Mouse (Mus musculus): Measurements from ENCODE around the gene Glp2r. TPM values are rescaled to one million over a fixed set of nuclear protein-coding genes. Genes with fewer than 3 reads are reported as not detected.

Glp2r gene
- total RNA-seq, 4 experiments from 2014 or later, result 1.7 to 2.2 (median 1.8) TPM

GRCm38 (mm10) chr11:67663437-67663836 lies 107.5 kb downstream of the Glp2r start:
- no peak for DNase-seq (ENCODE audit: low spot score in 2 of 2)

GRCm38 (mm10) chr11:67661465-67661864 lies 109.5 kb downstream of the Glp2r start:
- no peak for DNase-seq (ENCODE audit: low spot score in 2 of 2)

GRCm38 (mm10) chr11:67657685-67658382 lies 113.1 kb downstream of the Glp2r start:
- DNase-seq (ENCODE audit: low spot score in 2 of 2), result no peak

- DNase-seq (ENCODE audit: low spot score in 2 of 2), result no peak
Measured at GRCm38 (mm10) chr11:67656811-67657210, 114.1 kb downstream of the Glp2r start.

GRCm38 (mm10) chr11:67656366-67656765 lies 114.6 kb downstream of the Glp2r start:
- DNase-seq (ENCODE audit: low spot score in 2 of 2), result no peak

GRCm38 (mm10) chr11:67655236-67655959 lies 115.6 kb downstream of the Glp2r start:
- peak in 1 of 2 experiments; percentile 62 for DNase-seq (ENCODE audit: low spot score in 2 of 2)

GRCm38 (mm10) chr11:67654514-67654913 lies 116.4 kb downstream of the Glp2r start:
- no peak for DNase-seq (ENCODE audit: low spot score in 2 of 2)

GRCm38 (mm10) chr11:67653521-67654090 lies 117.3 kb downstream of the Glp2r start:
- no peak for DNase-seq (ENCODE audit: low spot score in 2 of 2)

- no peak for DNase-seq (ENCODE audit: low spot score in 2 of 2)
Measured at GRCm38 (mm10) chr11:67652893-67653255, 118.1 kb downstream of the Glp2r start.

- peak in 1 of 2 experiments; percentile 40 for DNase-seq (ENCODE audit: low spot score in 2 of 2)
Measured at GRCm38 (mm10) chr11:67652194-67652892, 118.6 kb downstream of the Glp2r start.

GRCm38 (mm10) chr11:67651731-67652130 lies 119.2 kb downstream of the Glp2r start:
- no peak for DNase-seq (ENCODE audit: low spot score in 2 of 2)

- DNase-seq (ENCODE audit: low spot score in 2 of 2), result no peak
Measured at GRCm38 (mm10) chr11:67649971-67650707, 120.8 kb downstream of the Glp2r start.

- peak; percentile 64 to 71 for DNase-seq (ENCODE audit: low spot score in 2 of 2)
Measured at GRCm38 (mm10) chr11:67648651-67649407, 122.1 kb downstream of the Glp2r start.

- DNase-seq (ENCODE audit: low spot score in 2 of 2), result peak; percentile 59 to 85
Measured at GRCm38 (mm10) chr11:67647745-67648144, 123.2 kb downstream of the Glp2r start.

GRCm38 (mm10) chr11:67644632-67645149 lies 126.3 kb downstream of the Glp2r start:
- no peak for DNase-seq (ENCODE audit: low spot score in 2 of 2)

GRCm38 (mm10) chr11:67643465-67643864 lies 127.5 kb downstream of the Glp2r start:
- no peak for DNase-seq (ENCODE audit: low spot score in 2 of 2)

GRCm38 (mm10) chr11:67642835-67643234 lies 128.1 kb downstream of the Glp2r start:
- no peak for DNase-seq (ENCODE audit: low spot score in 2 of 2)

- no peak for DNase-seq (ENCODE audit: low spot score in 2 of 2)
Measured at GRCm38 (mm10) chr11:67642421-67642820, 128.5 kb downstream of the Glp2r start.

- no peak for DNase-seq (ENCODE audit: low spot score in 2 of 2)
Measured at GRCm38 (mm10) chr11:67640299-67640698, 130.7 kb downstream of the Glp2r start.

- no peak for DNase-seq (ENCODE audit: low spot score in 2 of 2)
Measured at GRCm38 (mm10) chr11:67638401-67638800, 132.6 kb downstream of the Glp2r start.
